Mouse (Mus musculus) hindbrain, postnatal 0 days (tissue): ENCODE results near the gene Irak1. TPM values are rescaled to one million over a fixed set of nuclear protein-coding genes. Genes with fewer than 3 reads are reported as not detected.

Experiments
- ATAC-seq: fragments of 200-750 bp; cut with Nextera tagmentation; 2 replicates; pipeline ENCODE4 v1.8.0; 2017; ENCODE audit warnings: mild to moderate bottlenecking, moderate TSS enrichment, moderate library complexity
- DNase-seq: peaks from one replicate; pipeline ENCODE4 v3.0.0-alpha.2; 2015; ENCODE audit warnings: low spot score
- H3K27ac ChIP-seq: fragments of 300-500 bp; sonication (generic); 2 replicates; pipeline ENCODE4 v1.5.1; 2014; ENCODE audit warnings: mild to moderate bottlenecking
- H3K27me3 ChIP-seq: fragments of 300-500 bp; sonication (generic); 2 replicates; pipeline ENCODE4 v1.6.1; 2014; ENCODE audit warnings: low read length, mixed read lengths; ENCODE audit not compliant: insufficient read depth
- H3K36me3 ChIP-seq: fragments of 300-500 bp; sonication (generic); 2 replicates; pipeline ENCODE4 v1.6.1; 2014; ENCODE audit warnings: low read length, mixed read lengths; ENCODE audit not compliant: insufficient read depth
- H3K4me1 ChIP-seq: fragments of 300-500 bp; sonication (generic); 2 replicates; pipeline ENCODE4 v1.6.1; 2014; ENCODE audit warnings: antibody characterized with exemption, low read length, mixed read lengths; ENCODE audit not compliant: insufficient read depth
- H3K4me2 ChIP-seq: fragments of 300-500 bp; sonication (generic); 2 replicates; pipeline ENCODE4 v1.6.1; 2014; ENCODE audit warnings: low read depth, mild to moderate bottlenecking, low read length, moderate library complexity, mixed read lengths
- H3K4me3 ChIP-seq: fragments of 300-500 bp; sonication (generic); 2 replicates; pipeline ENCODE4 v1.5.1; 2014; ENCODE audit warnings: low read length
- H3K9ac ChIP-seq: fragments of 300-500 bp; sonication (generic); replicated peaks from 2 replicates; pipeline ENCODE4 v1.6.1; 2014; ENCODE audit warnings: mild to moderate bottlenecking, low read length, moderate library complexity, mixed read lengths
- H3K9me3 ChIP-seq: fragments of 300-500 bp; sonication (generic); 2 replicates; pipeline ENCODE4 v1.6.1; 2016; ENCODE audit warnings: low read length, mixed read lengths
- CTCF ChIP-seq: IDR thresholded peaks from 2 replicates; pipeline ENCODE4 v1.5.1; 2016; ENCODE audit warnings: antibody characterized with exemption, control low read depth, low read depth
- WGBS: fragments of 180-500 bp; shearing (Covaris S2); extraction: QIAGEN DNeasy Blood & Tissue Kit; methylation state at CpG from one replicate; pipeline ENCODE4 v1.1.7; 2014; 5-methylcytosine and 5-hydroxymethylcytosine counted together
- polyA plus RNA-seq: library from polyadenylated mRNA; unstranded; fragments of >200 nt; fragmentation: Nextera tagmentation; extraction: Ambion mirVana; gene quantifications from 2 replicates; pipeline ENCODE4 v1.2.1, GENCODE M21; 2015
- total RNA-seq: library from RNA; depleted of rRNA; stranded (reverse); fragments of >200 nt; gene quantifications from 2 replicates; pipeline ENCODE4 v1.2.3, GENCODE M21; 2014; rRNA removed

Irak1 gene
- 57.6 and 71.0 TPM in 2 replicates for total RNA-seq
- 38.7 and 39.2 TPM in 2 replicates for polyA plus RNA-seq

DNA sequence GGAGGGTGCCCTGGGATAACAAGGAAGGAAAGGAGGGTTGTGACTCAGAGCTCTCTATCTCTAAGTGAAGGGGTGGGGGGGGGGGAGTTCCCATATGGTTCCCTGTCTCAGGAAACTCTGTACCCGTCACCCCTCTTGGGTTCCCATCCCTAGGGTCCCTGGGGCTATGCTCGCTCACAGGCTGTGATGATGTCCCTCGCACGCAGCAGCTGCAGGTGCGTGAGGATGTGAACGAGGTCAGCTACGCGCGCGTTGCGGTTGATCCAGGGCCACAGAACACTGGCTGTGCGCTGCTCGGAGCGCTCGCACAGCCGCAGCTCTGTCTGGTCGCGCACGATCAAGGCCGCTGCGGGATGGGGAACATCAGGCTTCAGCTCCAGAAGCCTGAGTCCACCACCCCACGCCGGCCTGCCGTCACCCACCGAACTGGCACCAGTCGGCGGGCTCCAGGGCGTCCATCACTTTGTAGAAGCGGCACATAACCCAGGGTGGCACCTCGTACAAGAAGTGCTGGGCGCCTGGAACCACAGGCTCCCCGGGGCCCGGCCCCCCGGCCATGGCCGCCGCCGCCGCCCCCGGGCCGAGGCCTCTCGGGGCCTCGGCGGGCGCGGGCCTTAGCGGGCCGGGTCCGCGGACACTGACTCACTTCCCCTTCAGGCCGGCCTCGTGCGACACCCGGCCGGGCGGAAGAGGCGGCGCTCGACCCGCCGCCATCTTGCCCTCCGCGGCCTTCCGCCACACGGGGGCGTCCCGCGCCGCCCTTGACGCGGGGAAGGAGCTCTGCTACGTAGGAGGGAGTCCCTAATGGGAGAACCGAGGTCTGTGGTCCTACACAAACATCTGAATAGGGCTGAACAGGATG is at the start of gene Irak1:
Gene Irak1, minus strand, starts transcription at position 731 of the 862 bp plus-strand sequence.
- Histone ChIP-seq H3K4me3 (peak within 1 kb of the TSS; percentile 54), H3K27me3 (no peaks in the 10 kb centered on the region), H3K4me1 (no peaks in the 10 kb centered on the region), H3K4me2 (peak within 1 kb of the TSS; percentile 63), H3K36me3 (no peaks in the 10 kb centered on the region), H3K27ac (peak within 1 kb of the TSS; percentile 83), H3K9me3 (no peaks in the 10 kb centered on the region), H3K9ac (peak within 1 kb of the TSS; percentile 80)
- peak; percentile 61 for TF ChIP-seq CTCF
- WGBS, result 33% methylated on average over 64 of the region's 72 CpGs
- DNase-seq (peak; percentile 84), ATAC-seq (peak; percentile 92)

DNA sequence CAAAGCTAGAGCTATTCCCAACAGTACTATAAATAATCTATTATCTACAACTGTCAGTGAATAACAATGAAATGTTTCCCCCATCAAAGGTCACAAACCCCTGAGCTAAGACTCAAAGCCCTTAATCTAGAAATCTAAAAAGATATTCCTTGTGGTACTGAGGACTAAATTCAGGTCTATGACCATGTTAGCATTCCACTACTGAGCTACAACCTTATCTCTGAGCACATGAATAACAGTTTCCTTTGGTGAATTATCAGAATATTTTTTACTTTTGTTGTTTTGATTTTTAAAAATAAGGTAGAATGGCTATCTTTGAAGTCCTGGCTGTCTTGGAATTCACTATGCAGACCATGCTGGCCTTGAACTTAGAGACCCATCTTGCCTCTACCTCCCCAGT is 47.1 kb upstream of the Irak1 start:
- H3K9me3 ChIP-seq, result no peaks in the 10 kb centered on the region
- no peak for TF ChIP-seq CTCF

DNA sequence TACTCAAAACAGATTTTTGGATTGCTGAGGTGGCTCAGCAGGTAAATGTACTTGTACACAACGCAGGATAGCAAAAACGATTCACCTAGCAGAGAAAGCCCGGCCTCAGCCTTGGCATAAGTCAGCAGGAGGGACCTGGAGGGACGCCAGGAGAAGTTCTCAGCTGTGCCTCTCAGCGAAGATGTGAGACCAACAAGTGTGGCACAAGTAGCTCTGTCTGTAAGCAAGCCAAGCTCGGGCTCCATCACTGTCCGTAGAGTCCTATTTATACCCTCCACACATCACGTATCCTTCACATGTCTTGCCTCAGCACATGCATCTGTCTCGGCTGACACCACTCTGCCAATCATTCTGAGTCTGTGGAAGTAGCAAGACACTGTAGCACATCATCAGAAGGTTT is 44.2 kb upstream of the Irak1 start:
- no peak for TF ChIP-seq CTCF
- no peaks in the 10 kb centered on the region for H3K27me3 ChIP-seq
- no peaks in the 10 kb centered on the region for H3K36me3 ChIP-seq
- H3K9me3 ChIP-seq, result no peaks in the 10 kb centered on the region
- DNase-seq (peak; percentile 11), ATAC-seq (no peak)
- no peak overlapping the region for H3K4me2 ChIP-seq
- H3K4me3 ChIP-seq, result no peak overlapping the region
- WGBS, result 64% methylated on average over 9 of the region's 9 CpGs
- H3K4me1 ChIP-seq, result no peaks in the 10 kb centered on the region
- no peak overlapping the region for H3K27ac ChIP-seq
- no peak overlapping the region for H3K9ac ChIP-seq

More for the DNA sequence above, 47.1 kb upstream of the Irak1 start:
- Histone ChIP-seq H3K4me2 (no peak overlapping the region), H3K27me3 (no peaks in the 10 kb centered on the region), H3K9ac (no peak overlapping the region), H3K36me3 (no peaks in the 10 kb centered on the region), H3K27ac (no peak overlapping the region), H3K4me1 (no peaks in the 10 kb centered on the region), H3K4me3 (no peak overlapping the region)
- DNase-seq, result no peak
- ATAC-seq, result no peak

DNA sequence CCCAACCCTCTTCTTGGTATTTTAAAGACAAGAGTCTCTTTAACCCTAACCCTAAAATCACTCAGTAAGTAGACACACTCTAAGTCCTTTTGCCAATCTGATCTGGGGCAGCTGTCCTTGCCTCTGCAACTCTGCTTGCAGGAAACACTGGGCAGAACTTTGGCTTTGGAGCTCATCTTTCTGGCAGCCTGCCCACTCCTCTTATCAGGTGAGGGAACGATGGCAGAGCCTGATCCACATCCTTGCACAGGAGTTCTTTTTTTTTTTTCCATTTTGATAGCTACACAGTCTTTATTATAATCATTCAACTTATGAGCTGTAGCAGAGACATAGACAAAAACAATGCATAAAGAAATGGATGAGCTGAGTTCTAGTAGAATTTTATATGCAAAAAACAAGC is 21.4 kb upstream of the Irak1 start:
- DNase-seq (no peak), ATAC-seq (no peak)
- Histone ChIP-seq H3K4me3 (no peak overlapping the region), H3K9ac (no peak overlapping the region), H3K36me3 (no peaks in the 10 kb centered on the region), H3K4me1 (no peaks in the 10 kb centered on the region), H3K27ac (no peak overlapping the region), H3K9me3 (no peaks in the 10 kb centered on the region), H3K4me2 (no peak overlapping the region), H3K27me3 (no peaks in the 10 kb centered on the region)
- TF ChIP-seq CTCF, result no peak
- 44% methylated on average over 1 of the region's 1 CpGs for WGBS

DNA sequence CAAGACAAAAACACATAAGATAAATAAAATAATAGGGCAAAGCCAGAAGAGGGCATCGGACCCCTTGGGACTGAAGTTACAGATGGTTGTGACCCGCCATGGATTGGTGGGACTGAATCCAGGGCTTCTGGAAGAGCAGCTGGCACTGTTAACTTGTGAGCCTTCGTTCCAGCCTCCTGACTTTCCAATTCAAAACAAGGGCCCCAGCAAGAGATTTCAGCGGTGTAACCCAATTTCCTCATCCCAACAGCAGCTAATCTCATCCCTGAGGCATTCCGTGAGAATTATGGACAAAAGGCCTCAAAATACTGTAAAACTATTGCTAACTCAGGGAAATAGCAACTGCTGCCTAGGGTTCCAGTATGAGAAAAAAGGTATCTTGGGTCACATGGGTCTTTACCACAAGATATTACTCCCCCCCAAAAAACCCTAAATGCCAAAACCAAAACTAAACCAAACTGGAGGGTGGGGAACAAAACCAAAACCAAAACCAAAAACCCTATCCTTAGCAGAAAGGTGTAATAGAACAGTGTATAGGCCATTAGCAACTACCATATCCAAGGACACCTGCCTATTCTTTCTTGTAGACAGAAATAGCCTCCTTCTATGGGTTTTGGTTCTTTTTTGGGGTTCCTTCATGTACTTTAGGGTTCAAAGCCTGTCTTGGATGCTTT is 14.1 kb upstream of the Irak1 start:
- Histone ChIP-seq H3K4me2 (no peak overlapping the region), H3K36me3 (no peaks in the 10 kb centered on the region), H3K9me3 (no peaks in the 10 kb centered on the region), H3K9ac (no peak overlapping the region), H3K27ac (no peak overlapping the region), H3K27me3 (no peaks in the 10 kb centered on the region), H3K4me3 (no peak overlapping the region), H3K4me1 (no peaks in the 10 kb centered on the region)
- WGBS, result 63% methylated on average over 5 of the region's 5 CpGs
- DNase-seq, result peak; percentile 1
- no peak for ATAC-seq
- no peak for TF ChIP-seq CTCF

DNA sequence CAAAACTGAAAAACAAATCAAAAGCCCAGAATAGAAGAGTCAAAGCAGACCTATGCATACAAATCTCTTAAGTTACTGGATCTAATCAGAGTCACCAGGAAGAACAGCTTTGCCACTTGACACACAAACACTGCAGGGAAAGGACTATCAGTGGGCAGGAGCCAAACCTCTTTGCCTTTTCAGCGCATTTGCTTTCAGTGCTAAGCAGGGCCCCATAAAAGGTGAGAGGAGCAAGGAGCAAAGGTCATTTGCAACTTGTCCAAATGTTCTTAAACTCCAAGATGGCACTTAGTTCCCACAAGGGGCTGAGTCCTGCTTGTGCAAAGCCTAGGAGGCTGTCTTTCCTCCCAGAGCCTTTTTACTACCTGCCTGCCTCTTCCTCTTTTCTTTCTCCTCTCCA is 6.3 kb upstream of the Irak1 start:
- H3K4me2 ChIP-seq, result no peak overlapping the region
- H3K27ac ChIP-seq, result no peak overlapping the region
- H3K36me3 ChIP-seq, result no peaks in the 10 kb centered on the region
- H3K27me3 ChIP-seq, result no peaks in the 10 kb centered on the region
- H3K4me3 ChIP-seq, result no peak overlapping the region
- no peak for TF ChIP-seq CTCF
- 50% methylated on average over 1 of the region's 1 CpGs for WGBS
- ATAC-seq, result no peak
- no peaks in the 10 kb centered on the region for H3K4me1 ChIP-seq
- no peak overlapping the region for H3K9ac ChIP-seq
- no peaks in the 10 kb centered on the region for H3K9me3 ChIP-seq
- DNase-seq, result no peak
